Mouse (Mus musculus): Measurements from ENCODE around the gene Adap2.
"Not testable (repeated sequence)": the region's sequence is repeated elsewhere in the genome, so short reads cannot be mapped to it uniquely, and the experiment has no call there.

Adap2 gene

GRCm38 (mm10) chr11:80161041-80161440 lies 7.1 kb downstream of the Adap2 start:
- DNase-seq: no peak

GRCm38 (mm10) chr11:80163362-80164116 lies 9.6 kb downstream of the Adap2 start:
- no peak for DNase-seq

- peak; percentile 53 for DNase-seq
Measured at GRCm38 (mm10) chr11:80164224-80164623, 10.3 kb downstream of the Adap2 start.

- DNase-seq: no peak
Measured at GRCm38 (mm10) chr11:80168121-80168520, 14.2 kb downstream of the Adap2 start.

- no peak for DNase-seq
Measured at GRCm38 (mm10) chr11:80168611-80169249, 14.8 kb downstream of the Adap2 start.

- no peak for DNase-seq
Measured at GRCm38 (mm10) chr11:80169629-80170028, 15.7 kb downstream of the Adap2 start.

- no peak for DNase-seq
Measured at GRCm38 (mm10) chr11:80170351-80170750, 16.4 kb downstream of the Adap2 start.

- DNase-seq: peak; percentile 87
Measured at GRCm38 (mm10) chr11:80171884-80172283, 18.0 kb downstream of the Adap2 start.

- DNase-seq: no peak
Measured at GRCm38 (mm10) chr11:80173963-80174670, 20.2 kb downstream of the Adap2 start.

- DNase-seq: peak; percentile 45
Measured at GRCm38 (mm10) chr11:80176911-80177895, 23.3 kb downstream of the Adap2 start.

- no peak for DNase-seq
Measured at GRCm38 (mm10) chr11:80178316-80178715, 24.4 kb downstream of the Adap2 start.

- no peak for DNase-seq
Measured at GRCm38 (mm10) chr11:80181021-80181749, 27.3 kb downstream of the Adap2 start.

- DNase-seq: not testable (repeated sequence)
Measured at GRCm38 (mm10) chr11:80183054-80183704, 29.3 kb downstream of the Adap2 start.

GRCm38 (mm10) chr11:80183705-80184255 lies 29.9 kb downstream of the Adap2 start, which contains the start of gene Rnf135:
TSS of gene Rnf135 (plus strand) at chr11:80183851.
- peak; percentile 96 for DNase-seq

GRCm38 (mm10) chr11:80184531-80185071 lies 30.7 kb downstream of the Adap2 start:
- no peak for DNase-seq

GRCm38 (mm10) chr11:80185441-80185976 lies 31.6 kb downstream of the Adap2 start:
- DNase-seq: not testable (repeated sequence)

GRCm38 (mm10) chr11:80190280-80190679 lies 36.4 kb downstream of the Adap2 start:
- no peak for DNase-seq

GRCm38 (mm10) chr11:80193827-80194226 lies 39.9 kb downstream of the Adap2 start:
- no peak for DNase-seq

- no peak for DNase-seq
Measured at GRCm38 (mm10) chr11:80196351-80196750, 42.4 kb downstream of the Adap2 start.

- DNase-seq: no peak
Measured at GRCm38 (mm10) chr11:80199316-80199715, 45.4 kb downstream of the Adap2 start.
